Mouse (Mus musculus) retina, postnatal 1 day (tissue): ENCODE data around the gene Gm29666.

ENCODE experiments used
- DNase-seq: peaks from one replicate; pipeline ENCODE4 v3.0.0-alpha.2; 2012

Gm29666 gene

GRCm38 (mm10) chr15:84919938-84920337 is at the start of gene Gm29666:
Gene Gm29666, minus strand, starts transcription at chr15:84920038.
- no peak for DNase-seq

- DNase-seq: no peak
Measured at GRCm38 (mm10) chr15:84968534-84968933, 48.7 kb upstream of the Gm29666 start.

DNA sequence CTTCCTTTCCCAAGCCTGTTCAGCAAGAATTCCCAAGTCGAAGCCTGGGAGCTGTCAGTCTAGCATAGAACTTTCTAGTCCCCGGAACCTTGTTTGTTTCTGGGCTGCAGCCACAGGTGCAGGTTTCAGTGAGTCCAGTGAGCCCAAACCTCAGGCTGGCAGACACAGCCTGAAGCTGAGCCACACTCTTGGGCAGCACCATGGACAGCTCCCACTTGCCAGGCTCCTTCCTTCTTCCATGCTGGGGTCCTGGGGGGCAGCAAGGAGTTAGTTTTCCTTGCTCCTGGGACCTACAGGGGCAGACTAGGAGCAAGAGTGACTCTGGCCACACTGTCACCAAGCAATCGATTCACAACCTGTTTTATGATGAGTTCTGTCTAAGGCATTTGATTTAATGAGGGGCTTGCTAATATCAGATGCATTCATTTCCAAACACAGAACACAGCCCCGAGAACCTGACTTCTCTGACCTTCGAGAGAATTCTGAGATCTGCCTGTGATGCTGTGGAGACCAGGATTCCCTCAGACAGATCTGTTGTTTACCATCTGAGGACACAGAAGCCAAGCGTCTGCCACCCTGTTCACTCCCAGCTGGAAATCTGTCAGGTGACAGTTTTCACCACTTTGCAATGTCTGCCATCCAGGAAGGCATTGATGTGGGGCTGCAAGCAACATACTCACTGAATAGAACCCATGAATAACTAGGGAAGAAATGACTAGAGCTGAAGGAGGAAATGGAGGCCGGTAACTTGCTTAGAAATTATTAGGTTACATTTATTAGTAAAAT is 45.9 kb upstream of the Gm29666 start:
- peak; percentile 53 for DNase-seq

GRCm38 (mm10) chr15:84964771-84965170 is 44.9 kb upstream of the Gm29666 start:
- DNase-seq: no peak

- DNase-seq: peak; percentile 34
Measured at GRCm38 (mm10) chr15:84962518-84962917, 42.7 kb upstream of the Gm29666 start.

DNA sequence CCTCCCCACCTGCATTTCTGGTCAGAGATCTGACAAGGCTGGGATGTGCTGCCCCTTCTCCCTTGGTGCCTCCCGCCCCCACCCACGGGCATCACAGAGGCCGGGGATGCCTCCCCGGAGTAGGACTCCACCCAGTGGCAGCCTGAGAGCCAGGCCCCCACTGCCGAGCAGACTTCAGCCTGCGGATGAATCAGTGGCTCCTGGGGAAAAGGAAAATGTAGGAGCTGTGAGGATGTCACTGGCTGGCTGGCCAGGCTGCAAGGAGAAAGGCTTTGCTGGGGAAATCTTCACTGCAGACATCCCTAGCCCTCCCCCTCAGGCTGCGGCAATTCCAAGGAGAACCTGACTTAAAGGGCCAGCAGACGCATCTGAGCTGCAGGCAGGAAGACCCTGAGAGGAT is 40.9 kb upstream of the Gm29666 start:
- DNase-seq: peak; percentile 38

DNA sequence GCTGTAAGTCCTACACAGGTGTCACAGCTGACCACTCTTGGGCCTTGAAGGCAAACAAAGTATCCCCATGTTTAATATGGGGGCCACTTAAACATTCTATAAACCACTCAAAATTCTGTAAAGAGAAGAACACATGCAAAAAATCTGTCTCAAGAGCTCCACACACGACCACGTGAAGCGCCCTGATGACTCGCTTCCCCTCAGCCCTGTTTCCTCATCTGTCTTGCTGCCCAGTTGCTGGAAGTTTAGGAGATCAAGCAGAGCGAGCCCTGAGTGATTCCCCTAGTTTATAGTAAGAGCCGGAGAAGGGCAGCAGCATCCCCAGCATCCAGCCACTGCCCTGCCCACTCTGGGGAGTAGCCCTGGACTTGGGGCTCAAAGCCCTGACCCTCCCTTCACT is 40.1 kb upstream of the Gm29666 start:
- DNase-seq: no peak

GRCm38 (mm10) chr15:84958331-84958730 is 38.5 kb upstream of the Gm29666 start:
- no peak for DNase-seq

DNA sequence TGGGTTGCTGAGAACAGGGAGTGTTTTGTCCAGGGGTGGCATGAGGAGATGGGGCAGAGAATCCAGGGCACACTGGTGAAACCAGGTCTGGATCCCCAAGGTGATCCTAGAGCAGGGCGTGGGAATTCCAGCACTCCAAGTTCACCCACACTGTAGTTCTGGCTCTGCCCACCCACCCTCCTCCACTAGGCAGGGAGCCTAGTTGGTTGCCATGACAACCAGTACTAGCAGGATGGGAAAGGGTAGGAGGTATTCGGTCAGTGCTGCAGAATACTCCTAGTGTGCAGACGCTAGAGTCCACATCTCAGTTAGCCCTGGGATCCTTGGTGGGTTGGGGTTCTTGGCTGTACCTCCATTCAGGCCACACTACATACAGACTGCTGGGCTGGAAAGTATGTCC is 38.0 kb upstream of the Gm29666 start:
- DNase-seq: peak; percentile 48

GRCm38 (mm10) chr15:84953259-84953658 is 33.4 kb upstream of the Gm29666 start:
- DNase-seq: no peak

- DNase-seq: no peak
Measured at GRCm38 (mm10) chr15:84950053-84950452, 30.2 kb upstream of the Gm29666 start.

DNA sequence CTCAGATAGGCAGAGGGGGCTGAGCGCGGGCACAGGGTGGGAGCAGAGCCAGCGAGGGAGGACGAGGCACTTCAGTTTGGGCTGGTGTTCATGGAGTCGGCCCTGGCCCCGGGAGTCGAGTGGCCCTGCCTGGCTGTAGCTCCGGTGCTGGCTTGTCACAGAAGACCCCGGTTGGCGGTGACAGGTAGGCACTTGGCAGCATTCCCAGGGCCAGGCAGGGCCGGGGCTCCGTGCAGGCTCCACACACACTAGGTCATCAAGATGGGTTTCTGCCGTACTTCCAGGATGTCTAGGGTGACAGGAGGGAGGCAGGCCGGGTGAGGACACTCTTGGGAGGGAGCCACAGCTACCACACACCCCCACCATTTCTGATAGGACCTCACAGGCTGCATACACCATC is 29.2 kb upstream of the Gm29666 start:
- DNase-seq: no peak

GRCm38 (mm10) chr15:84944319-84944718 is 24.5 kb upstream of the Gm29666 start:
- DNase-seq: no peak

DNA sequence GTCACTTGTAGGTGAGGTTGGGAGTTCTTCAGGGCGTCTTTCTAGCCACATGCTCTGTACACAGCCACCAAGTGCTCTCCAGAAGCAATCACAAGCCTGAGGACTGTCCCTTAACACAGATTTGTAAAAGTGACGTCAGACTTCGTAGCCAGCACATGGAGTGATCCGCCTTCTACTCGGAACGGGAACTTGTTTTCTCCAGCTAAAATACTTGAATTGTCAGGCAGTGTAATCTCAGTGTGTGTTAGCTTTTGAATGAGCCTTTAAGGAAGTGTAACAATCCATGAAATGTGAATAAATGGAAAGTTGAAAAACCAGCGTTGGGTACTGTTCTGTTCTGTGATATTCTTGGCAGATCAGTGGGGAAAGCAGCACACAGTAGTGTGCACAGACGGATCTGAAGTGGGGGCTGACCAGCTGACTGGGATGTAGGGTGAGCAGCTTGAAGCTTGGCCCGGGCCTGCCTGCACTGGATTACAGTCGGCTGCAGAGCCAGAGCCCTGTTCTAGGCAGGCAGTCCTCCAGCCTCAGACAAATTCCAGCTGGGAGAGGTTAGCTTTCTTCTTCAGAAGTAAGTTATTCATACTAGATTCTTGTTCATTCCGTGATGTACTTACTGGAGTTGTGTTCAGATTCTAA is 22.9 kb upstream of the Gm29666 start:
- DNase-seq: no peak

- DNase-seq: no peak
Measured at GRCm38 (mm10) chr15:84940102-84940501, 20.3 kb upstream of the Gm29666 start.

- no peak for DNase-seq
Measured at GRCm38 (mm10) chr15:84934901-84935300, 15.1 kb upstream of the Gm29666 start.

- no peak for DNase-seq
Measured at GRCm38 (mm10) chr15:84932351-84932750, 12.5 kb upstream of the Gm29666 start.

- DNase-seq: peak; percentile 57
Measured at GRCm38 (mm10) chr15:84925495-84926018, 5.7 kb upstream of the Gm29666 start.

DNA sequence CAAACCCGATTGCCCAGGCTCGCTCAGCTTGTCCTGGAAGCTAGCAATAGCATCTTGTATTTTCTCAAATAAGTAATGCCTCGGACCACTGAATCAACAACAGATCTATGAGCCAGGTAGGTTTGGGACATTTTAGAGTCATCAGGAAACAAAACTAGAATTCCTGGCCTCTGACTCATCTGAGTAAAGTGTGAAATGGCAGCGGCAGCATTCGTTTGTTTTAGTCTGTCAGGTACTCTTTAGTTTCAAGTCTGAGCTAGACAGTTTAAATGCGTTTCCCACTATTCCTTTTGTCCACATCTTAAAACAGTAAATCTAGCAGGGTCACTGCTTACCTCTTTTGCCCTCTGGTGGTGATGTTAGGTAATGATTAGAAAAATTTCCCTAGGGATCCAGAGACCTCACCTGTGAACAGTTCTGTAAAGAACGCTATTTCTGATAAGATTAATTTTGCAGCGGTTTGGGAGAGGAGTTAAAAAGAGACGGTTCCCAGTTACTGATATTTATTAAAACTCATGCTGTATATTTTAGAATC is 5.0 kb upstream of the Gm29666 start:
- DNase-seq: peak; percentile 74

DNA sequence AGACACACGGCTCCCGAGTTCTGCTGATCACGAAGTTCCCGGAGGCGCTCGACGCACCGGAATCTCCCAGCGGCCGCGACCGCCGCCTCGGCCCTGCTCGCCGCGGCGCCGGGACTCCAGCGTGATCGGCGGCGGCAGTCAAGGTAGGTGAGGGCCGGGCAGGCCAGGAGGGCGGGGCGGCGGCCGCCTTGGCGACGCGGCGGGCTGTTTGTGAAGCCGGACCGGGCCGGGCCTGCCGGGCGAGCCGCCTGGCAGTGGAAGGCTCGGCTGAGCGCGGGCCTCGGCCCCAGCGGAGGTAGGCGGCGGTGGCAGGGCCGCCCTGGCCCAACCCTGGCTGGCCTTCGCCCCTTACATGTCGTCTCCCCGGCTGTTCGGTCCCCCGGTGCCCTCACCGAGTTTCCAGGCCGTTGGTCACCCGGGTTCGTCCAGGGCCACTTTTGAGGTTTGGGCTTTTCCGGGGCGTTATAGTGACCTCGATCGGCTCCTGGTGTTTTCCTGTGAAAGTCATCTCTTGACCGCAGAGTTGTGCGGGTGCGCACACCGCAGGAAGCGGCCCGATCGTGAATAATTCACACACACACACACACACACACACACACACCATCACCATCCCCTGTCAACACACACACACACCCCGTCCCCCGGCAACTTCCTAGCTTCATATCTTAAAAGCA is 3.8 kb upstream of the Gm29666 start:
- DNase-seq: no peak

DNA sequence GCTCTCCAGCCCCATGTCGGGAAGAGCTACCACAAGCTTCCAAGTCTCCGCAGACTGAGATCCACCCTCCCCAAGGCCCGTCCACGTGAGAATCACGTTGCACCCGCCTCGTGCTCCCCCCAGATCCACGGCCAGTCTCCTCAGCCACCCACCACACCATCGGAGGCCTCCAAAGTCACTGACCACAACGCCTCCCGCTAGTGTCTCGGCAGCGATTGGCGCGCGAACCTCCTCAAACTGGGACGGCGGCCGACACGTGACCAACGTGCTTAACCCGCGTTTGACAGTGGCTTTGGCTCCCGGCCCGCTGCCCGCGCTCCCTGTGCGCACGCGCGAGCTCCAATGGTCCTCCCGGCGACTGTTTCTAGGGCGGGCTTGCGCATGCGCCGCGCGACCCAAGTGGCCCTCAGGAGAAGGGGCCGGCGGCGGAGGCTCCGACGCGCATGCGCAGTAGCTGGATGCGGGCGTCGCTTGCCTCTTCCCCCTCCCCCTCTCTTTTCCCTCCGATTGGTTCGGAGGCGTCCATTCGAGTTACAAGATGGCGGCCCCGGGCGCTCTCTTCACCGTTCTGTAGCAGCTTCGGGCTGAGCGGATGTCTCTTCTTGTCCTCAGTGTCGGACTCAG is 3.2 kb upstream of the Gm29666 start, which contains the start of gene Nup50:
TSS of gene Nup50 (plus strand) at position 528 of the 624 bp plus-strand sequence.
- peak; percentile 99 for DNase-seq

DNA sequence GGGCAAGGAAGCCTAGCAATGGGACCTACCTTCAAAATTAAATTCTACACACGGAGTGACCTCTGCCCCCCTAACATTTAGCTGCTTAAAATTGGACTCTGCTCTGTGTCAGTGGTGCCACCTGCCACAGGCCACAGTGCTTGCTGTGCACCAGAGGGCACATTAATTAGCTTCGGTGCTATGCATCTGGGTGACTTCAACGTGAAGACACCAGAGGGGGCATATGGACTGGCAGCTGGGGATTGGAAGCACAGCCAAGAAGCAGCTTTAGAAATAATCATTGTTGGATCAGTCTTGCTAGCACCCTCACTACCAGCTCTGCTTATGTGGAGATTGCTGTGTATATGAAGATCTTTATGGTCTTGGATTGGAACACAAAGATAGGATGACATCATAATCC is 6.6 kb downstream of the Gm29666 start:
- DNase-seq: peak; percentile 41
